Mouse (Mus musculus) CH12.LX (cell line): Measurements from ENCODE around the gene Gm28053.

Source experiments
- E2F4 ChIP-seq: IDR thresholded peaks from 2 replicates; pipeline ENCODE4 v1.6.1; 2011; ENCODE audit warnings: low read depth, low read length, improper control_type of control experiment; ENCODE audit not compliant: insufficient replicate concordance
- EP300 ChIP-seq: IDR thresholded peaks from 2 replicates; pipeline ENCODE4 v1.6.1; 2011; ENCODE audit warnings: low read length, improper control_type of control experiment

GRCm38 (mm10) chr6:48698066-48698856 lies 20.1 kb upstream of the Gm28053 start:
- TF ChIP-seq E2F4 (no peak), EP300 (peak; percentile 28; the same call in 1 of the 2 replicates)
